Mouse (Mus musculus) midbrain, embryonic 15.5 days (tissue): ENCODE data around the gene Adcy10. TPM values are rescaled to one million over a fixed set of nuclear protein-coding genes. Genes with fewer than 3 reads are reported as not detected.

Experiments
- ATAC-seq: fragments of 200-750 bp; cut with Nextera tagmentation; replicated peaks from 2 replicates; pipeline ENCODE4 v1.8.0; 2017; ENCODE audit warnings: moderate TSS enrichment
- H3K27ac ChIP-seq: fragments of 300-500 bp; sonication (generic); 2 replicates; pipeline ENCODE4 v1.5.1; 2015; ENCODE audit warnings: mild to moderate bottlenecking, inconsistent platforms
- H3K27me3 ChIP-seq: fragments of 300-500 bp; sonication (generic); replicated peaks from 2 replicates; pipeline ENCODE4 v1.6.1; 2015; ENCODE audit warnings: inconsistent platforms
- H3K36me3 ChIP-seq: fragments of 300-500 bp; sonication (generic); replicated peaks from 2 replicates; pipeline ENCODE4 v1.6.1; 2015; ENCODE audit warnings: inconsistent platforms
- H3K4me1 ChIP-seq: fragments of 300-500 bp; sonication (generic); 2 replicates; pipeline ENCODE4 v1.6.1; 2015; ENCODE audit warnings: inconsistent platforms
- H3K4me2 ChIP-seq: fragments of 300-500 bp; sonication (generic); 2 replicates; pipeline ENCODE4 v1.6.1; 2015; ENCODE audit warnings: inconsistent platforms, mild to moderate bottlenecking, moderate library complexity
- H3K4me3 ChIP-seq: fragments of 300-500 bp; sonication (generic); 2 replicates; pipeline ENCODE4 v1.5.1; 2015; ENCODE audit warnings: mild to moderate bottlenecking, inconsistent platforms
- H3K9ac ChIP-seq: fragments of 300-500 bp; sonication (generic); 2 replicates; pipeline ENCODE4 v1.6.1; 2015; ENCODE audit warnings: mild to moderate bottlenecking, inconsistent platforms
- H3K9me3 ChIP-seq: fragments of 300-500 bp; sonication (generic); 2 replicates; pipeline ENCODE4 v1.6.1; 2016; ENCODE audit warnings: inconsistent platforms
- WGBS: fragments of 180-500 bp; shearing (Covaris S2); methylation state at CpG from one replicate; pipeline ENCODE4 v1.1.7; 2015; ENCODE audit warnings: mixed read lengths; 5-methylcytosine and 5-hydroxymethylcytosine counted together
- polyA plus RNA-seq: library from polyadenylated mRNA; unstranded; fragments of >200 nt; fragmentation: Nextera tagmentation; extraction: Ambion mirVana; gene quantifications from 2 replicates; pipeline ENCODE4 v1.2.1, GENCODE M21; 2015

Adcy10 gene
- polyA plus RNA-seq, 1 experiment from 2014 or later: 0.28 TPM

GRCm38 (mm10) chr1:165612714-165613113 is 127.7 kb downstream of the Adcy10 start:
- Histone ChIP-seq H3K36me3 (peaks cover 8% of the 10 kb centered on the region), H3K4me1 (peaks cover 27% of the 10 kb centered on the region), H3K4me2 (no peak overlapping the region), H3K9ac (no peak overlapping the region), H3K27ac (no peak overlapping the region), H3K4me3 (no peak overlapping the region), H3K9me3 (no peaks in the 10 kb centered on the region), H3K27me3 (no peaks in the 10 kb centered on the region)
- 77% methylated on average over 5 of the region's 5 CpGs for WGBS
- no peak for ATAC-seq

GRCm38 (mm10) chr1:165613926-165614325 is 128.9 kb downstream of the Adcy10 start:
- Histone ChIP-seq H3K27me3 (no peaks in the 10 kb centered on the region), H3K4me2 (no peak overlapping the region), H3K9ac (no peak overlapping the region), H3K36me3 (peaks cover 8% of the 10 kb centered on the region), H3K4me3 (no peak overlapping the region), H3K27ac (no peak overlapping the region), H3K4me1 (peaks cover 31% of the 10 kb centered on the region), H3K9me3 (no peaks in the 10 kb centered on the region)
- ATAC-seq: no peak
- 80% methylated on average over 4 of the region's 4 CpGs for WGBS

GRCm38 (mm10) chr1:165614793-165615192 is 129.8 kb downstream of the Adcy10 start:
- Histone ChIP-seq H3K9ac (no peak overlapping the region), H3K27me3 (no peaks in the 10 kb centered on the region), H3K4me3 (no peak overlapping the region), H3K36me3 (peaks cover 8% of the 10 kb centered on the region), H3K27ac (no peak overlapping the region), H3K4me1 (peaks cover 31% of the 10 kb centered on the region), H3K9me3 (no peaks in the 10 kb centered on the region), H3K4me2 (no peak overlapping the region)
- ATAC-seq: no peak
- 100% methylated on average over 3 of the region's 3 CpGs for WGBS

GRCm38 (mm10) chr1:165616652-165617051 is 131.7 kb downstream of the Adcy10 start:
- ATAC-seq: no peak
- WGBS: 45% methylated on average over 7 of the region's 7 CpGs
- no peak overlapping the region for H3K4me2 ChIP-seq

GRCm38 (mm10) chr1:165617166-165617891 is 132.3 kb downstream of the Adcy10 start:
- WGBS: 14% methylated on average over 15 of the region's 15 CpGs
- H3K4me2 ChIP-seq: no peak overlapping the region
- peak; percentile 71; the same call in 1 of the 2 replicates for ATAC-seq
- no peak overlapping the region for H3K9ac ChIP-seq
- H3K36me3 ChIP-seq: peaks cover 8% of the 10 kb centered on the region
- peak overlapping the region; percentile 43 for H3K27ac ChIP-seq
- H3K9me3 ChIP-seq: no peaks in the 10 kb centered on the region
- peaks cover 17% of the 10 kb centered on the region for H3K4me1 ChIP-seq
- no peaks in the 10 kb centered on the region for H3K27me3 ChIP-seq
- H3K4me3 ChIP-seq: no peak overlapping the region

More at GRCm38 (mm10) chr1:165616652-165617051, 131.7 kb downstream of the Adcy10 start:
- Histone ChIP-seq H3K36me3 (peaks cover 8% of the 10 kb centered on the region), H3K27ac (peak overlapping the region; percentile 43; the same call in 1 of the 2 replicates), H3K27me3 (no peaks in the 10 kb centered on the region), H3K9me3 (no peaks in the 10 kb centered on the region), H3K4me3 (no peak overlapping the region), H3K4me1 (peaks cover 17% of the 10 kb centered on the region), H3K9ac (no peak overlapping the region)

- WGBS: 48% methylated on average over 9 of the region's 9 CpGs
- no peaks in the 10 kb centered on the region for H3K9me3 ChIP-seq
- H3K27me3 ChIP-seq: no peaks in the 10 kb centered on the region
- no peak overlapping the region for H3K9ac ChIP-seq
- H3K36me3 ChIP-seq: peaks cover 8% of the 10 kb centered on the region
- no peak overlapping the region for H3K27ac ChIP-seq
- peaks cover 17% of the 10 kb centered on the region for H3K4me1 ChIP-seq
- no peak overlapping the region for H3K4me3 ChIP-seq
- no peak overlapping the region for H3K4me2 ChIP-seq
- ATAC-seq: no peak
Observed at GRCm38 (mm10) chr1:165618201-165618624, 133.2 kb downstream of the Adcy10 start.

- H3K4me3 ChIP-seq: no peak overlapping the region
- 91% methylated on average over 5 of the region's 5 CpGs for WGBS
- no peak overlapping the region for H3K9ac ChIP-seq
- no peak overlapping the region for H3K27ac ChIP-seq
- peaks cover 18% of the 10 kb centered on the region for H3K4me1 ChIP-seq
- no peaks in the 10 kb centered on the region for H3K27me3 ChIP-seq
- no peak overlapping the region for H3K4me2 ChIP-seq
- ATAC-seq: no peak
- H3K36me3 ChIP-seq: no peaks in the 10 kb centered on the region
- H3K9me3 ChIP-seq: no peaks in the 10 kb centered on the region
Observed at GRCm38 (mm10) chr1:165625058-165625457, 140.1 kb downstream of the Adcy10 start.

- ATAC-seq: no peak
- H3K4me1 ChIP-seq: peaks cover 23% of the 10 kb centered on the region
Observed at GRCm38 (mm10) chr1:165625896-165626295, 140.9 kb downstream of the Adcy10 start.

More at GRCm38 (mm10) chr1:165625896-165626295, 140.9 kb downstream of the Adcy10 start:
- H3K4me2 ChIP-seq: no peak overlapping the region
- H3K4me3 ChIP-seq: no peak overlapping the region
- H3K36me3 ChIP-seq: no peaks in the 10 kb centered on the region
- H3K27me3 ChIP-seq: no peaks in the 10 kb centered on the region
- H3K9me3 ChIP-seq: no peaks in the 10 kb centered on the region
- WGBS: 86% methylated on average over 5 of the region's 5 CpGs
- H3K9ac ChIP-seq: no peak overlapping the region
- no peak overlapping the region for H3K27ac ChIP-seq

Other genes with a start within 250 kb of the Adcy10 start
- 150 and 153 TPM in 2 replicates for gene Tiprl, start 248.2 kb upstream of the Adcy10 start, polyA plus RNA-seq
- gene Gpr161, start 189.4 kb upstream of the Adcy10 start, polyA plus RNA-seq: 4.4 and 4.5 TPM in 2 replicates
- gene Dcaf6, start 24.7 kb upstream of the Adcy10 start, polyA plus RNA-seq: 15.4 and 16.7 TPM in 2 replicates
- 175 and 185 TPM in 2 replicates for gene Mpc2, start 24.5 kb upstream of the Adcy10 start, polyA plus RNA-seq
- gene Mpzl1, start 149.4 kb downstream of the Adcy10 start, polyA plus RNA-seq: 156 and 168 TPM in 2 replicates
- 9.6 and 10.2 TPM in 2 replicates for gene Rcsd1, start 224.6 kb downstream of the Adcy10 start, polyA plus RNA-seq